Mouse (Mus musculus) cerebellum, adult 2 months (tissue): ENCODE results near the gene Hps4.

Source experiments
- CTCF ChIP-seq: fragments of 200-500 bp; IDR thresholded peaks from 2 replicates; pipeline ENCODE4 v1.5.1; 2011; ENCODE audit warnings: low read depth, mild to moderate bottlenecking, control low read depth, low read length, moderate library complexity, borderline replicate concordance; ENCODE audit not compliant: insufficient read depth
- POLR2A ChIP-seq: fragments of 200-500 bp; IDR thresholded peaks from 2 replicates; pipeline ENCODE4 v1.6.1; 2011; ENCODE audit warnings: low read length, control low read depth, borderline replicate concordance; ENCODE audit not compliant: insufficient read depth

GRCm38 (mm10) chr5:112321376-112321775 lies 21.5 kb upstream of the Hps4 start:
- TF ChIP-seq POLR2A (no peak), CTCF (no peak)
